Mouse (Mus musculus): ENCODE data around the gene Grip1. TPM values are rescaled to one million over a fixed set of nuclear protein-coding genes. Genes with fewer than 3 reads are reported as not detected.

Grip1 gene
- polyA plus RNA-seq, 1 experiment from 2014 or later: 17.8 TPM

- DNase-seq: no peak
- H3K27ac ChIP-seq (replicated peaks; ENCODE audit: low read depth, low read length): no peak overlapping the region
- WGBS: 91% methylated on average over 3 of the region's 3 CpGs
Measured at GRCm38 (mm10) chr10:120015117-120015516, 561.5 kb downstream of the Grip1 start.

GRCm38 (mm10) chr10:120026437-120026836 lies 572.8 kb downstream of the Grip1 start:
- Histone ChIP-seq H3K4me3 (replicated peaks; ENCODE audit: low read depth, low read length) (no peak overlapping the region), H3K4me1 (ENCODE audit: control insufficient read depth, insufficient read depth, low read length) (0 out of 2 replicates have a peak, but pooled peaks cover 6% of the 10 kb centered on the region), H3K9ac (replicated peaks; ENCODE audit: low read length) (no peak overlapping the region), H3K27ac (replicated peaks; ENCODE audit: low read depth, low read length) (peak overlapping the region; percentile 56), H3K27me3 (ENCODE audit: control insufficient read depth, insufficient read depth, low read length) (no peaks in the 10 kb centered on the region), H3K36me3 (ENCODE audit: control insufficient read depth, insufficient read depth, low read length) (no peaks in the 10 kb centered on the region), H3K4me2 (ENCODE audit: low read length) (no peak overlapping the region), H3K9me3 (ENCODE audit: control insufficient read depth, low read length) (no peaks in the 10 kb centered on the region)
- peak; percentile 67 for ATAC-seq (ENCODE audit: low FRiP score, low TSS enrichment)
- 42% methylated on average over 10 of the region's 10 CpGs for WGBS
- DNase-seq: peak; percentile 77

More at GRCm38 (mm10) chr10:120015117-120015516, 561.5 kb downstream of the Grip1 start:
- Histone ChIP-seq H3K9me3 (ENCODE audit: control insufficient read depth, low read length) (no peaks in the 10 kb centered on the region), H3K4me1 (ENCODE audit: control insufficient read depth, insufficient read depth, low read length) (no peaks in the 10 kb centered on the region), H3K9ac (replicated peaks; ENCODE audit: low read length) (no peak overlapping the region), H3K4me2 (ENCODE audit: low read length) (no peak overlapping the region), H3K27me3 (ENCODE audit: control insufficient read depth, insufficient read depth, low read length) (no peaks in the 10 kb centered on the region), H3K36me3 (ENCODE audit: control insufficient read depth, insufficient read depth, low read length) (peaks cover 8% of the 10 kb centered on the region; the same call in 1 of the 2 replicates), H3K4me3 (replicated peaks; ENCODE audit: low read depth, low read length) (no peak overlapping the region)
- no peak for ATAC-seq (ENCODE audit: low FRiP score, low TSS enrichment)

GRCm38 (mm10) chr10:120030901-120031300 lies 577.3 kb downstream of the Grip1 start:
- 92% methylated on average over 6 of the region's 6 CpGs for WGBS
- Histone ChIP-seq H3K4me3 (replicated peaks; ENCODE audit: low read depth, low read length) (no peak overlapping the region), H3K4me2 (ENCODE audit: low read length) (no peak overlapping the region), H3K27me3 (ENCODE audit: control insufficient read depth, insufficient read depth, low read length) (no peaks in the 10 kb centered on the region), H3K36me3 (ENCODE audit: control insufficient read depth, insufficient read depth, low read length) (no peaks in the 10 kb centered on the region), H3K9me3 (ENCODE audit: control insufficient read depth, low read length) (no peaks in the 10 kb centered on the region), H3K27ac (replicated peaks; ENCODE audit: low read depth, low read length) (no peak overlapping the region), H3K4me1 (ENCODE audit: control insufficient read depth, insufficient read depth, low read length) (peaks cover 20% of the 10 kb centered on the region), H3K9ac (replicated peaks; ENCODE audit: low read length) (no peak overlapping the region)
- DNase-seq: no peak
- no peak for ATAC-seq (ENCODE audit: low FRiP score, low TSS enrichment)

GRCm38 (mm10) chr10:120031316-120031715 lies 577.7 kb downstream of the Grip1 start:
- DNase-seq: no peak
- no peaks in the 10 kb centered on the region for H3K36me3 ChIP-seq (ENCODE audit: control insufficient read depth, insufficient read depth, low read length)
- WGBS: 89% methylated on average over 8 of the region's 8 CpGs

GRCm38 (mm10) chr10:120033866-120034265 lies 580.2 kb downstream of the Grip1 start:
- DNase-seq (no peak), ATAC-seq (ENCODE audit: low FRiP score, low TSS enrichment) (no peak)
- peaks cover 3% of the 10 kb centered on the region; the same call in 1 of the 2 replicates for H3K27me3 ChIP-seq (ENCODE audit: control insufficient read depth, insufficient read depth, low read length)
- peaks cover 7% of the 10 kb centered on the region for H3K36me3 ChIP-seq (ENCODE audit: control insufficient read depth, insufficient read depth, low read length)
- WGBS: 69% methylated on average over 9 of the region's 9 CpGs
- H3K9ac ChIP-seq (replicated peaks; ENCODE audit: low read length): no peak overlapping the region
- H3K9me3 ChIP-seq (ENCODE audit: control insufficient read depth, low read length): no peaks in the 10 kb centered on the region
- no peak overlapping the region for H3K4me3 ChIP-seq (replicated peaks; ENCODE audit: low read depth, low read length)
- no peak overlapping the region for H3K27ac ChIP-seq (replicated peaks; ENCODE audit: low read depth, low read length)
- no peak overlapping the region for H3K4me2 ChIP-seq (ENCODE audit: low read length)
- peaks cover 18% of the 10 kb centered on the region for H3K4me1 ChIP-seq (ENCODE audit: control insufficient read depth, insufficient read depth, low read length)

More at GRCm38 (mm10) chr10:120031316-120031715, 577.7 kb downstream of the Grip1 start:
- H3K4me3 ChIP-seq (replicated peaks; ENCODE audit: low read depth, low read length): no peak overlapping the region
- no peak overlapping the region for H3K27ac ChIP-seq (replicated peaks; ENCODE audit: low read depth, low read length)
- no peak overlapping the region for H3K4me2 ChIP-seq (ENCODE audit: low read length)
- H3K9me3 ChIP-seq (ENCODE audit: control insufficient read depth, low read length): no peaks in the 10 kb centered on the region
- H3K9ac ChIP-seq (replicated peaks; ENCODE audit: low read length): no peak overlapping the region
- ATAC-seq (ENCODE audit: low FRiP score, low TSS enrichment): no peak
- H3K27me3 ChIP-seq (ENCODE audit: control insufficient read depth, insufficient read depth, low read length): no peaks in the 10 kb centered on the region
- peaks cover 22% of the 10 kb centered on the region for H3K4me1 ChIP-seq (ENCODE audit: control insufficient read depth, insufficient read depth, low read length)

GRCm38 (mm10) chr10:120035211-120035733 lies 581.6 kb downstream of the Grip1 start:
- H3K36me3 ChIP-seq (ENCODE audit: control insufficient read depth, insufficient read depth, low read length): peaks cover 8% of the 10 kb centered on the region
- no peaks in the 10 kb centered on the region for H3K9me3 ChIP-seq (ENCODE audit: control insufficient read depth, low read length)
- 20% methylated on average over 15 of the region's 15 CpGs for WGBS
- no peak overlapping the region; the same call in 1 of the 2 replicates for H3K9ac ChIP-seq (replicated peaks; ENCODE audit: low read length)
- ATAC-seq (ENCODE audit: low FRiP score, low TSS enrichment): no peak
- peaks cover 3% of the 10 kb centered on the region; the same call in 1 of the 2 replicates for H3K27me3 ChIP-seq (ENCODE audit: control insufficient read depth, insufficient read depth, low read length)
- peak; percentile 49 for DNase-seq
- no peak overlapping the region; the same call in 1 of the 2 replicates for H3K27ac ChIP-seq (replicated peaks; ENCODE audit: low read depth, low read length)
- H3K4me2 ChIP-seq (ENCODE audit: low read length): peak overlapping the region; percentile 38
- no peak overlapping the region for H3K4me3 ChIP-seq (replicated peaks; ENCODE audit: low read depth, low read length)
- H3K4me1 ChIP-seq (ENCODE audit: control insufficient read depth, insufficient read depth, low read length): peaks cover 18% of the 10 kb centered on the region

- Histone ChIP-seq H3K4me2 (ENCODE audit: low read length) (peak overlapping the region; percentile 38), H3K27ac (replicated peaks; ENCODE audit: low read depth, low read length) (no peak overlapping the region), H3K27me3 (ENCODE audit: control insufficient read depth, insufficient read depth, low read length) (peaks cover 3% of the 10 kb centered on the region; the same call in 1 of the 2 replicates), H3K9me3 (ENCODE audit: control insufficient read depth, low read length) (no peaks in the 10 kb centered on the region), H3K9ac (replicated peaks; ENCODE audit: low read length) (no peak overlapping the region), H3K36me3 (ENCODE audit: control insufficient read depth, insufficient read depth, low read length) (peaks cover 8% of the 10 kb centered on the region), H3K4me1 (ENCODE audit: control insufficient read depth, insufficient read depth, low read length) (peaks cover 18% of the 10 kb centered on the region), H3K4me3 (replicated peaks; ENCODE audit: low read depth, low read length) (no peak overlapping the region)
- 9% methylated on average over 6 of the region's 6 CpGs for WGBS
- DNase-seq (peak; percentile 28), ATAC-seq (ENCODE audit: low FRiP score, low TSS enrichment) (no peak)
Measured at GRCm38 (mm10) chr10:120035824-120036223, 582.2 kb downstream of the Grip1 start.

- peaks cover 3% of the 10 kb centered on the region; the same call in 1 of the 2 replicates for H3K27me3 ChIP-seq (ENCODE audit: control insufficient read depth, insufficient read depth, low read length)
- H3K27ac ChIP-seq (replicated peaks; ENCODE audit: low read depth, low read length): no peak overlapping the region
- ATAC-seq (ENCODE audit: low FRiP score, low TSS enrichment) (no peak), DNase-seq (no peak)
- peaks cover 8% of the 10 kb centered on the region for H3K36me3 ChIP-seq (ENCODE audit: control insufficient read depth, insufficient read depth, low read length)
- H3K9me3 ChIP-seq (ENCODE audit: control insufficient read depth, low read length): no peaks in the 10 kb centered on the region
- no peak overlapping the region for H3K4me2 ChIP-seq (ENCODE audit: low read length)
- WGBS: 89% methylated on average over 5 of the region's 5 CpGs
- H3K4me1 ChIP-seq (ENCODE audit: control insufficient read depth, insufficient read depth, low read length): peaks cover 18% of the 10 kb centered on the region
- no peak overlapping the region for H3K9ac ChIP-seq (replicated peaks; ENCODE audit: low read length)
- no peak overlapping the region for H3K4me3 ChIP-seq (replicated peaks; ENCODE audit: low read depth, low read length)
Measured at GRCm38 (mm10) chr10:120038194-120038593, 584.6 kb downstream of the Grip1 start.

- H3K9ac ChIP-seq (replicated peaks; ENCODE audit: low read length): no peak overlapping the region
- no peak overlapping the region for H3K4me2 ChIP-seq (ENCODE audit: low read length)
- H3K27ac ChIP-seq (replicated peaks; ENCODE audit: low read depth, low read length): no peak overlapping the region
- H3K4me1 ChIP-seq (ENCODE audit: control insufficient read depth, insufficient read depth, low read length): no peaks in the 10 kb centered on the region
- 70% methylated on average over 6 of the region's 6 CpGs for WGBS
- H3K9me3 ChIP-seq (ENCODE audit: control insufficient read depth, low read length): no peaks in the 10 kb centered on the region
- H3K4me3 ChIP-seq (replicated peaks; ENCODE audit: low read depth, low read length): no peak overlapping the region
- H3K27me3 ChIP-seq (ENCODE audit: control insufficient read depth, insufficient read depth, low read length): no peaks in the 10 kb centered on the region
- no peak for DNase-seq
- H3K36me3 ChIP-seq (ENCODE audit: control insufficient read depth, insufficient read depth, low read length): peaks cover under 1% of the 10 kb centered on the region; the same call in 1 of the 2 replicates
- no peak for ATAC-seq (ENCODE audit: low FRiP score, low TSS enrichment)
Measured at GRCm38 (mm10) chr10:120044237-120044636, 590.6 kb downstream of the Grip1 start.
